Mouse (Mus musculus) natural killer cell, adult 2 months (primary cell): ENCODE measurements around the gene Loxl1.

Experiments
- DNase-seq, 2 experiments: peaks; one replicate each; pipeline ENCODE4 v3.0.0; 2022; ENCODE audit warnings: low spot score in 2 of 2

The Loxl1 gene

GRCm38 (mm10) chr9:58250322-58250721 is 62.7 kb downstream of the Loxl1 start:
- no peak for DNase-seq

- peak; percentile 49 to 62 for DNase-seq
Measured at GRCm38 (mm10) chr9:58249592-58250192, 63.3 kb downstream of the Loxl1 start, which contains the start of gene Pml. Gene Pml (minus strand): TSS chr9:58249786.

- no peak for DNase-seq
Measured at GRCm38 (mm10) chr9:58248746-58249413, 64.1 kb downstream of the Loxl1 start.

- DNase-seq: peak; percentile 70 to 87
Measured at GRCm38 (mm10) chr9:58247064-58247759, 65.8 kb downstream of the Loxl1 start.

- DNase-seq: no peak
Measured at GRCm38 (mm10) chr9:58246083-58246591, 66.8 kb downstream of the Loxl1 start.

GRCm38 (mm10) chr9:58243696-58244095 is 69.3 kb downstream of the Loxl1 start:
- DNase-seq: no peak

- no peak for DNase-seq
Measured at GRCm38 (mm10) chr9:58242696-58243095, 70.3 kb downstream of the Loxl1 start.

GRCm38 (mm10) chr9:58241780-58242485 is 71.1 kb downstream of the Loxl1 start:
- DNase-seq: no peak
